In the genomic region with DNA sequence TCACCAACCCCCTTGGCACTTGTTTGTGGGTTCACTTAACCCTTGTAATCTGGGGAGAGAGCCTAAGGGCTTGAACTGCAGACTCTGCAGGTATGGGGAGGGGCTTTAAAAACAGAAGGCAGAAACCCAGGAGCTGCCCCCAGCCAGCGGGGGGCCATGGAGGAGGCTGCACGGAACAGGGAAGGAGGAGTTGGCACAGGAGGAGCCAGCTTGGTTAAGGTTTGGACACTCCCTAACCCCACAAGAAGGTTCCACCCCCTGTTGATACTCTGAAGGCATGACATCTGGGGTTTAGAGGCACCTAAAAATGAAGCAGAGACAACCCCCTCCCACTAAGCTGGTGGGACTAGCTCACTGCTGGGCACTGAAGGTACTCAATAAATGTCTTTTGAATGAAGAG, we compare ENCODE assay signal across 18 mouse cellular contexts. TPM values are rescaled to one million over a fixed set of nuclear protein-coding genes. Genes with fewer than 3 reads are reported as not detected.
"Had no signal": no experiment of that assay in that cellular context is flagged by ENCODE, and none has a peak within 500 bp of the region (broad histone marks: within the 10 kb centered on the region; RNA-seq: fewer than 3 reads in every experiment).

No protein-coding gene starts in this region.

RNA-seq across cellular contexts. Expression of a gene that starts 12.8 kb away (rescaled TPM):
- total RNA-seq: layer of hippocampus, adult 8-10 months; layer of hippocampus, postnatal 10 days; layer of hippocampus, postnatal 36 days; left cerebral cortex, adult 2 months; left cerebral cortex, postnatal 10 days; left cerebral cortex, postnatal 36 days; liver, adult 2 months; midbrain, postnatal 0 days had no signal
- polyA plus RNA-seq: kidney, embryonic 15.5 days; limb, embryonic 11.5 days; limb, embryonic 14.5 days; liver, adult 2 months; liver, embryonic 14.5 days; lung, embryonic 16.5 days; midbrain, embryonic 14.5 days; midbrain, postnatal 0 days; neural tube, embryonic 12.5 days; neural tube, embryonic 15.5 days; stomach, embryonic 15.5 days; thymus, adult 2 months had no signal

RNA-seq across cellular contexts. Expression of a gene that starts 38.0 kb away (rescaled TPM):
- total RNA-seq: layer of hippocampus, adult 8-10 months; layer of hippocampus, postnatal 36 days; left cerebral cortex, postnatal 10 days; midbrain, postnatal 0 days had no signal
- polyA plus RNA-seq: limb, embryonic 11.5 days; liver, adult 2 months; lung, embryonic 16.5 days; midbrain, embryonic 14.5 days; midbrain, postnatal 0 days; neural tube, embryonic 12.5 days; neural tube, embryonic 15.5 days had no signal
